Mouse (Mus musculus) kidney, postnatal 14 days (tissue): ENCODE data around the gene Zdhhc22.
A peak's percentile ranks its signal among the peaks of the same experiment; 100 is the strongest.

Experiments
- DNase-seq: peaks from one replicate; pipeline ENCODE4 v3.0.0; 2022; ENCODE audit warnings: mixed read lengths

Gene Zdhhc22

DNA sequence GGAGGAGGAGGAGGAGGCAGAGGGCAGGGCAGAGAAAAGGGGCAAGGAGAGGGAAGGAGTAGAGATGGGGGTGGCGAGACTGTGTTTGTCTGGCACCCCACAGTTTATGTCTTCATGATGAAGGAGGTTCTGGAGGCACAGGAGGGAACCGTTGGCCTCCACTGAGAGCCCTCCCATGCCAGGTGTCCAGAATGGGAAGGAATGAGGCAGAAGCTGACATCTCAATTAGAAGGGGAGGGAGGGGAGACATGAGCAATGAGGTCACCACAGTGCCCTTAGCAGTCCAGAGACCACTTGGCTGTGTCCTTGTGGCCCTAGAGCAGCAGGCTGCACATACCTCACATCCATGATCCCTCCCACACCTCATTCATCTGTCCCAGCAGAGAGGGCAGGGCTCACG is 4.5 kb upstream of the Zdhhc22 start:
- no peak for DNase-seq

DNA sequence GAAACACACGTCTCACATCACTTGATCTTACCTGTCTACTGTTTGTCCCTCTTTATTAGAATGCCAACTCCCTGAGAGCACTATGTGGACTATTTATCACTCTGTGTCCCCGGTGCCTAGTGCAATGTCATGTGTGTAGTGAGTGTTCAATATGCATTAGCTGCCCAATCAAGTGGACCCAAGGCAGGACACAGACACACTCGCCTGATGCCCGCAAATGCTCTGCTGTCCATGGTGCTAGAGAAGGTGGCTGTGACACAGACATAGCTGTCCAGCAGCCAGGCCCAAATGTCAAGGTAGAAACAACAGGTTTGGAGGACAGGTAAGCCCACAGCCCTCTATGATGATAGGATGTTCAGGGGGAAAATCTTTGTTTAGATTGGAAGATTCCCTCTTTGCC is 3.9 kb upstream of the Zdhhc22 start:
- DNase-seq = no peak

DNA sequence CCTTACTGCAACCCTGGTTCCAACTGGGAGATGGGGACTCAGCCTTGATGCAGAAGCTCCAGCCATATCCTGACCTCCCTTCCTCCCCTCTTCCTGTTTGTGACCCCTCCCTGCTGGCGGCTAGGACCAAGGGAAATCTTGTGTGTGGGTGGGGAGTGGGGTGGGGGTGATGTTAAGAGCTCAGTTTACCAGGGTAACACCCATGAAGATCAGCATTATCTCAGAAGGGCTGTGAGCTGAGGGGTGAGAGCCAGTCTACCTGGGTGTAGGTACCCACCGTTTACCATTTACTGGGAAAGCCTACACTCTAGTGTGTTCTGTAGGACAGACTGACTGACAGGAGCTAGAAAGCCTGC is 503 bp upstream of the Zdhhc22 start:
- no peak for DNase-seq

DNA sequence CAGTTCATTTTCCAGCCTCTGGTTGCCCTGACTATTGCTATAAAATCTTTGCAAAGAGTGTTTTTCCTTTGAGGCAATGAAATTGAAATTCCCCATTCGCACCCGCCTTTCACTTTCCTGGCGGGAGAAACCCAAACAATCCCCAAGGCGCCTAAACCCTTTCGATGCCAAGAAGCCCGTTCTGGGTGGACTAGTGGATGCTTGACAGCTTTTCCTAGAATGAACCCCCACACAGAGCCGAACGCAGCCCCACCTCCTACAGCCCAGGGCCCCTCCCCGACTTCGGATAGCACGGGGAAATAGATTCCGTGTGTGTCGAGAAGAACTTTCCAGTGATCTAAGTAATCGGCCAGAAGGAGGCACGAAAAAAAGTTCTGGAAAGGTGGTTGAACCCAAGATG is 852 bp downstream of the Zdhhc22 start:
- no peak for DNase-seq

DNA sequence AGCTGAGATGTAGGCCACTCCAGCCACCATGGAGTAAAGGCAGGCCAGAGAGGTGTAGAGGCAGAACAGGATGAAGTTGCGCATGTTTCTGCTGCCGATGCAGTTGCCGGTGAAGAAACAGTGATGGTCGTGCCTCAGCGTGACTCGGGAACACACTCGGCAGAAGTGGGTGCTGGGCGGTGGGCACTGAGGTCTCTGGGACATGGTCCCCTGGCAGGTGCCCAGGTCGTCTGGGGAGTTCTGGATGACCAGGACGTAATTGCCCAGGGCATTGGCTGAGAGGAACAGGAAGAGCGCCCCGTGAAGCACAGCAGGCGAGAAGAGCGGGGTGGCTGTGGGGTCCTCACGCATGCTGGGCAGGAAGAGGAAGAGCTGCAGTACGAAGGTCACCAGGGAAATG is 2.0 kb downstream of the Zdhhc22 start:
- no peak for DNase-seq

DNA sequence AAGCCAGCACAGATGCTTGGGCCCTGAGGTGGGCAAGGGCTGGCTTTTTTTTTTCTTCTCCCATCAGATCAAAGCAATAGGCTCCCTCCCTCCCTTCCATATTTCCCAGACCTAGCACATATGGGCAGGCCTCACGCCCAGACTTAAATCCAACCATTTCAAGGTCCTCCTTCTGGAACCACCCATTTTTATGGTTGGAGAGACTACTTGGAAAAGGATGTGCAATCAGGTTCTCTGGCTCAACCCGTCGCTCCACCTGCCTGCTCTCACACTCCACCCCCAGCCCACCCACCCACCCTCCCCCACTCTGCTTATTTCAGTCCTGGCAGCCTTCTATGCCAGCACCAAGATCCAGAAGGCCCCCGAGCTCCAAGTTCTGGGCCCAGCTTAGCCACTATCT is 3.7 kb downstream of the Zdhhc22 start:
- no peak for DNase-seq

DNA sequence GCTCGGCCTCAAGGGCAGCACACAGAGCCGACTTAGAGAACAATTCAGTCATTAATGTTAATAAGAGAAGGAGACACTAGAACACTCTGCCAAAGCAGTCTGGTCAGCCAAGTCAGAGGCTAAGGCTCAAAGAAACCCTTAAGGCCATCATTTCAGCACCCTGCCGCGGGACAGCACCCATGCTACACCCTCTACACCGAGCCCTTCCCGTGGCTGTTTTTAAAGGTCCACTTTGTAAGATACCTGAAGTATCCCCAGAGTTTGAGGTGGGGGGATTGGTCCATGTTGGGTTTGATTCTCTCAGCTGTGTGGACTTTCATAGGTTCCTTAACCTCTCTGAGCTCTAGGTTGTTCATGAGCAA is 6.1 kb downstream of the Zdhhc22 start:
- DNase-seq = peak; percentile 66

DNA sequence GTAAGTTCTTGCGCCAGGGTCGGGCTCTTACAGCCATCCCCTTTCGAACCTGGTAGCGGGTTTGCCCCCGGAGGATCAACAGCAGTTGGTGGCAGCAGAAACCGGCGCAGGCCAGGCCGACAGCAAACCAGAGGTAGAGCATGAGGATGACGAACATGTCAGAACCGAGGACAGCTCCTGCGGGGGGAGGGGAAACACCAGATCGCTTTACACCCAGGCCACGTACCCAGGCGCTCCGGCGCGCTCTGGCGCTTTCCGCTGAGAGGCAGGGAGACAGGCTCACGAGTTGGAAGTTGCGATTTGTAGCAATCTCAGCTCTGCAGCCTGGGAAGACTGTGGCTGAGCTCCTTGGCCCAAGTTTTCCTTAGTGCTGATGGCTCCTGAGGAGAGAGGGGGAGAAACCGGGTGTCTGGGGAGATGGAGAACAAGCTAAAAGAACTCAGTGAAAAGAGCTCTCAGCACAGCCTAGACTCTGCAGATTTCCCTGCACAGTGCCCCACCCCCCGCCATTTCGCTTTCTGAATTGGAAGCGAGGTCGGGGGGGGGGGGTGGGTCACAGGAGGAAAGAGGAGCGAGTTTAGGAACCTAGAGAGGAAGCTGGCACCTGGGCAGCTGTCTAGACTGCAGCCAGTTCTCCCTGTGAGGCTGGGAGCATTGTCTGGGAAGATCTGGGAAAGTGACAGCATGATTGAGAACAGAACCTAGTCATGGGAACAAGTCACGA is 6.6 kb downstream of the Zdhhc22 start:
- DNase-seq = peak; percentile 66

DNA sequence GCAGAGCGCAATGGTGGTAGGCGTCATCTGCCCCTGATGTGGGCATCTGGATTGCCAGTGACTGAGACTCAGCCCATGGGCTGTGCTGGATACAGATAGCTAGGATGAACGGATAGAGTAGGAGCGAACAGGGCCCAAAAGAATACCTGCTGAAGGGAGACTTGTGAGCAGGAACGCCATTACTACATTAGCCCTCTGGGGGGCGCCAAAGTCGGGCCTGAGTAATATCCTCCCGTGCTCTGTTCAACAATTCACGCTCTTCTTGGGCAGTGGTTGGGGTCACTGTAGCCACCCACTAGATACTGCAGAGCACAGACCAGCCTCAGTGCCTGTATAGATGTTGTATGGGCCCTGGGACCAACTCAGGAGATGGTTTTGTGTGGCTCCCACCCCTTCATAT is 9.1 kb downstream of the Zdhhc22 start:
- DNase-seq = no peak

DNA sequence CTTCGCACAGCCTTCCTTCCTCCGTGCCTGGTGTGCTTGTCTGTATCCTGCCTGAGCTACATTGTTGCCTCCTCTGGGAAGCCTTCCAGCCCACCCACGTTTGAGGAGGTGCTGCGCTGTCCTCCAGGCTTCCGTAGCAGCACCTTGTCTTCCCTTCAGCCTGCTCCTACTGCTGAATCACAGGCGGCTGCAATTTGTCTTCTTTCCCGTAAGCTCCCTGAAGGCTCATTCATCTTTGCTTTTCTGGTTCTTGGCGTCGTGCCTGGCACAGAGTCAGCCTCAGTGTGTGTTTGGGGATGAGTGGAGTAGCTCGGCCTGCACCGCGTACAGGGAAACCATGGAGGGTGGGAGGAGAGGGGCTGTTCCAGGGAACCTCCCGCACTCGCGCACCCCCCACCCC is 12.4 kb downstream of the Zdhhc22 start:
- peak; percentile 29 for DNase-seq

DNA sequence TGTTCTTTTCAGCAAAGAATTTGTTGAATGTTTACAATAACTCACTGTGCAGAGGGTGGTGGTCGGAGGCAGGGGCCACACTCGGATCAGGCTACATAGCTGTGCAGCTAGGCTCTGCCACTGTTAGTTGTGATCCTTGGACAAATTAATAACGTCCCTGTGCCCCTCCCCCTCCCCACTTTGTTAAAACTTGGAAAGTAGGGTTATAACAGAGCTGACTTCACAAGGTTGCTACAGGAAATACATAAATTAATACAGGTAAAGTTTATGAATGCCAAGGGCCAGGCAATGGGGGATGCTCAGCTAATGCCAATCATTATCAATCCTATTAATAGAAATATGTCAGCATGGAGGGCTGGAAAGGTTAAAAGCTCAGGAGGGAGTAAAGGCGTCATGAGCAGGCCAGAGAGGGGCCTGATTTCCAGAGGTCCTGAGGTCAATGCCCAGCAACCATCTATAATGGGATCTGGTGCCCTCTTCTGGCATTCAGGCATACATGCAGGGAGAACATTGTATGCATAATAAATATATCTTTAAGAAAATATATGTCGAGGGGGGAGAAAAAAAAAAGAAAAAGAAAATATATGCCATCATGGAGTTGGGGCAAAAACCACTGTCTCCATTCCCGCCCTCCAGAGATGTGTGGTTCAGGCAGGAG is 13.6 kb downstream of the Zdhhc22 start:
- DNase-seq = no peak

DNA sequence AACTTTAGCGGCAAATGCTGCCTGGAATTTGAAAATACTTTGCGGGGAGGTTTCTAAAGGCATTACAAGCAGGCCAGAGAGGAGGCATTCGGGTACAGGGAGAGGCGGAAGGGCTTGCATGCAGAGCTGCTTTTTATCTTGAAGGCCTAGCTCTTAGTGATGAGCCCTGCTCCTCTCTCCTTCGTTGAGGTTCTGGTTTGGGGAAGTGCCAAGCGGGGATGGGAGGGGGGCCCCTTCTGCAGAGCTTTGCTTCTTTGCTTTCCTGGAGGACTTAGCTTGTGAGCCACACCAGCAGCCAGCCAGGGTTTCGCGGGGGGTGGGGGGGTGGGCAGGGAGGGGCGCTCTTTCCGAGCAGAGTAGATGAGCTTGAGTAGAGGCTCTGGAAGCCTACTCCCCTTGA is 14.5 kb downstream of the Zdhhc22 start:
- no peak for DNase-seq

DNA sequence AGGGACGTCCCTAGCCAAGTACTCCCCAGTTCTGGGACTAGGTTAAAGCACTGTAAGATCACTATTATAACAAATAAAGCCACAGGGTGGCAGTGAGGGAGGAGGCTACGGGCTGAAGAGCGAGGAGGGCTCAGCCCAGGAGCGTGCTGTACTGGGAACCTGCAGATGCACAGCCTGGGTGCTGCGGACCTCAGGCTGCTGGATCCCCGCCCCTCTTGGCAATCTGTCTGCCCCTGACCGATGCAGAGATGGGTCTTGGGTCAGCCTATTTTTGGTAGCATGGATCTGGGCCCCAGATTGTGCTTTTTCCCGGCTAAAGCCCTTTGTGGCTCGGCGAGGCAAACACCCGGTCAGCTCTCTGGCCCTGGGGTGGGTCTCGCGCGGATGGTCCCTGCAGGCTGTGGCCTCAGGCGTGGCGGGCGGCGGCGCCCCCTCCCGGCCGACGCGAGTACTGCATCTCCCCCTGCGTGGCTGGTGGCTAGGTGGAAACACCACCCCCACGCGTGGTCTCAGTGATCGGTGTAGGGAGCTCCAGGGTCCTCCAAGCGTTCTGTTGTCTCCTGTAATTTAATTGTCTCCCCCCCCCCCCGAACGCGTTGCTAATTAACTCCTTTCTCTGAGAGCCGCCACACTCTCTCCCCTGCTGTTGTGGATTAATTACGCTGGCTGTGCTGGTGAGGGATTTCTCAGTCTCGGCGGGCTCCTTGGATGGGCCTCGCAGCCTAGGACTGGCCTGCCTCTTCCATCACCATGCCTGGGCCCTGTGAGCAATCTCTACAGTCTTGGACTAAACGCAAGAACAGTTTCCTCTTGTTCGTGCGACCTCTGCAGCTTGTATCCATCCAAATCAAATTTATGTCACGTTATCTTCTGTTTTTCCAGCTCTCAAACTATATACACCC is 15.6 kb downstream of the Zdhhc22 start:
- DNase-seq = peak; percentile 67

DNA sequence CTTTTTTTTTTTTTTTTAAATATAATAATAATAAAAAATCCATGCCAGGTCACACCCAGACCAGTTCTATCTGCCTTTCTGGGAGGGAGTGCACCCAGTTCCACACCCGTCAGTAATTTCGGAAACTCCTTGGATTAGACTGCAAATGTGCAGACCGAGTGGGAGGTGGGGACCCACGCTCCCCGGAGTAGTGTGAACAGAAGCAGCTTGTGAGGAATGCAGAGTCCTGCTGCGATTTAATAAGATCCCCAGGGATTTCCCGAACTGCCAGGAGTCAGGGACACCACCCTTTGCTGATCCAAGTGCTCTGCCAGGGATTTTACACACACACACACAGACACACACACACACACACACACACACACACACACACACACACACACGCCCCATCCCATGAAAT is 16.5 kb downstream of the Zdhhc22 start:
- no peak for DNase-seq

DNA sequence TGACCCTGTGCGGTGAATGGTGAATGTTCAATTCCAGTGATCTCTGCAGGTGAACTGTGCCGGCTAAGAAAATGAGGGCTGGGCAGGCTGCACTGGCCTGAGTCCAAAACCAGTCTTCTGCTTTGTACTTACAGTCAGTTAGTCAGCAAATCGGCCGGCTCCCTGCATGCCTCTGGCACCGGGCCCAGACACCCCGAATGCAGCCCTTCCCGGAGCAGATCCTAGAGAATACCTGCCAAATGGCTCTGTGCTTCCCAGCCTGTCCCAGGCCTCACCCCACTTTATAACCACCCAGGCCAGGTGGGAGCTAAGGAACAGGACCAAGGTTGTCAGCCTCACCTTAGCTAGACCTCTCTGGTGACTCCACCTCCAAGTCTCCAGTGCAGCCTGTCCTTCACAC is 17.0 kb downstream of the Zdhhc22 start:
- peak; percentile 91 for DNase-seq

DNA sequence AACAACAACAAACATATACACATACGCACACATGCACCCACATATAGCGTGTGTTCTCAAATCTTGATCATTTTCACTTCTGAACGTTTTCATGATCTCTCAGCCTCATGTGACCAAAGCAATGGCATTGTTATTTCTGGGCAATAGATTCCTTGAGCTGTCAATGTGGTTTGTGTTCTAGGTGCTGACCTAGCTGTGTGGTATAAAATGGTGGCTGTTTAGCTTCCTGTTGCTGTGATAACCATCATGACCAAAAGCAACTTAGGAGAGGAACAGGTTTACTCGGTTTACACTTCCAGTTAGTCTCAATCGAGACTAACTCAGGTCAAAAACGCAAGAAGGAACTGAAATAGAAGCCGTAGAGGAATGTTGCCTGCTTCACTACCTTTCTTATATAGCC is 19.1 kb downstream of the Zdhhc22 start:
- DNase-seq = no peak

DNA sequence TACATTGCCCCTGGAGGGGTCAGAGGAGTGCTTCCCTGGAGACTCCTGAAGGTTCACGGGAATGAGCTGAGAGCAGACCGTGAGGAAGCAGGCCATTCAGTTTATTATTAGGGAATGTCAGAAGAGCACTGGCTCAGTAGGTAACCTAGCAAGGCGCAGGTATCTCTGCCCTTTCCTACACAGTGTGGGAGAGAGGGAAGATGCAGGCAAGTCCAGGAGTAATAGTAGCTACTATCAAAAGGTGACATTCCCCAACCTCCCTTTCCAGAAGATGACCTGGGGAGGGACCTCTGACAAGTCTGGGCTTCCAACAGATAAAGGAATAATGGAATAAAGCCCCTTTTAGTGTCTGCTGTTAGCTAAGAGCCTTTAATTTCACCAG is 21.0 kb downstream of the Zdhhc22 start:
- no peak for DNase-seq

DNA sequence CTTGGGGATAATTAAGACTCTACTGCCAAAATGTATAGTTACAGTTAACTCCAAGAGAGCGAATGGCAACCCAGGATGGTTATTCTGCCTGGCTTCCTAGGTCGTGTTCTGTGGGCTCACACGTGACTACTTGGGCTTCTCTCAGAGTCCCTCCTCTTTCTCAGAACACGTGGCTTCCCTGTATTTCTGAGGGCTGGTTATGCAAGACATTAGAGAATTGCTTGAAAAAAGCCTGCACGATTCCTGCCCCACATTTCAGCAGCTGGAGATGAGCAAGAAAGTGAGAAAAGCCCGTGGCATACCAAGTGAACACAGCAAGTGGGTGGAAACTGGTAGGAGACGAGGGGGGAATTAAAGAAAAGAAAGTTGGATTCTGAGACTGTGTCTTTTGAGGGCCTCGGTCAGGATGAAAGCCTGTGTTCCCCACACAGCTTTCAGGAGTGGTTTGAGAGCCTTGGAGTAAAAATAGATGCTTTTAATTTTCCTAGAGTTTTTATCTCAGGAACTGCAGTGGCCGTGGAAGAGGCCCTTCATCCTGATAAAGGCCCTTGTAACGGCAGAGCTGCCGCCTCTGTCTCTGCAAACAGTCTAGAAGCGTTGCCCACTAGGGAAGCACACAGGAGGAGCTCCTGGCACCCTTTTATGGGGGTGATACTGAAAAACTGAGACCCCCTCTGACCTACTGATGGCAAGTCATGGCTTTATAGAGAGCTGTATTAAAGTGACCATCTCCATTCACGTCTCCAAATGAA is 21.6 kb downstream of the Zdhhc22 start:
- no peak for DNase-seq

DNA sequence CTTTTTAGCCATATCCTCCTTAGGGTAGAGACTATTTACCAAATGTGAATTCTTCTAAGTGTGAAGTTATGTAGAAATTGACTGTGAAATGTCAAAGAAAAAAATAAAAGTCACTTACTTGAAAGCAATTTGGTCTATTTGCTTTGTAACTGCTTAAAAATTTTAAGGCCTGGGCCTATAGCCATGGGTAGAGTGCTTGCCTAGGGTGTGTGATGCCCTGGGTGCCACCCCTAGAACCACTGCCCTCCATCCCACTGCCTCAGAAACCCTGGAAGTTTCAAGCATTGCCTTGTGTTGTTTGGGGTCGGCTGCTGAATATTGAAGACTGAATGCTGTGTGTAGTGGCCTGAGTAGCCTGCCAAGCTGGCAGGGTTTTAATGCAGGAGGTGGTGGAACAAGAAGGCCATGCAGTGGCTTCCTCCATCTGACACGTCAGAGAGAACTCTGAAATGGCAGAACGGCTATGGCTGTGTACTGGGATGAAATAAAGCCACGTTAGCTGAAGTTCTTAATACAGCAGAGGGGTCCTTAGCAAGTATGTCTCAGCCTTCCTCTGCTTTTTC is 24.9 kb downstream of the Zdhhc22 start:
- DNase-seq = no peak

DNA sequence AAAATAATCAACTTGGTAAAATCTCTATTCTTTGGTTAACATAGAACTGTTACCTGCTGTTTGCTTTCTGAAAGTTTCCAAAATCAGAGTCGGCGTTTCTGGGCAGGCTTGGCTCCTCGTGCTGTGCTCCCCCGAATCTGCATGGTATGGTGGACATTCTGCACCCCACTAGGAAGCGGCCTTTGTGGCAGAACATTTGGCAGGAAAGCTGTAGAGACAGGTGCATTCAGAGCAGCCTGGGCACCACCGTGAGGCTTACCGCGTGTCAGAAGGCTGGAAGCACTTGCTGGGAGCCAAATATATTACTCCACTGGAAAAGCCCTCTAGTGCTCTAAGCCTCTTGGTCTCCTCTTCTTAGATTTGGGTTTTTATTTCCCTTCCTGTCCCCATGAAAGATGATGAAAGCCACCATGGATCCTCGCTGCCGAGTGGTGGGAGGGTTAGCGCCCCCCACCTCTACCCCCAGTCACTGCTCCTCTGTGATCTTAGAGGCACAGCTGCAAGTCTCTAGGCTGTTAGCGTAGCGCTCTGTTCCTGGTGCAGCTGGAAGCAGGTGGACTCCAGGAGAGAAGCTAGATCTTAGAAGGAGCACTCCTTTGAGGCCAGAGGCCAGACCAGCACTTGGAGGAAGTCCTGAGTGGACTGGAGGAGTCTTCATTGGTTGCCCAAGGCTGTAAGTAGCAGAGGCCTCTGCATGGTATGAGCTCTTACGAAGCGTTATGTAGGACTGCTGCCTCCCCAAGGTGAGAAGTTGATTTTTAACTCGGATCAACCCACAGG is 25.8 kb downstream of the Zdhhc22 start:
- no peak for DNase-seq

DNA sequence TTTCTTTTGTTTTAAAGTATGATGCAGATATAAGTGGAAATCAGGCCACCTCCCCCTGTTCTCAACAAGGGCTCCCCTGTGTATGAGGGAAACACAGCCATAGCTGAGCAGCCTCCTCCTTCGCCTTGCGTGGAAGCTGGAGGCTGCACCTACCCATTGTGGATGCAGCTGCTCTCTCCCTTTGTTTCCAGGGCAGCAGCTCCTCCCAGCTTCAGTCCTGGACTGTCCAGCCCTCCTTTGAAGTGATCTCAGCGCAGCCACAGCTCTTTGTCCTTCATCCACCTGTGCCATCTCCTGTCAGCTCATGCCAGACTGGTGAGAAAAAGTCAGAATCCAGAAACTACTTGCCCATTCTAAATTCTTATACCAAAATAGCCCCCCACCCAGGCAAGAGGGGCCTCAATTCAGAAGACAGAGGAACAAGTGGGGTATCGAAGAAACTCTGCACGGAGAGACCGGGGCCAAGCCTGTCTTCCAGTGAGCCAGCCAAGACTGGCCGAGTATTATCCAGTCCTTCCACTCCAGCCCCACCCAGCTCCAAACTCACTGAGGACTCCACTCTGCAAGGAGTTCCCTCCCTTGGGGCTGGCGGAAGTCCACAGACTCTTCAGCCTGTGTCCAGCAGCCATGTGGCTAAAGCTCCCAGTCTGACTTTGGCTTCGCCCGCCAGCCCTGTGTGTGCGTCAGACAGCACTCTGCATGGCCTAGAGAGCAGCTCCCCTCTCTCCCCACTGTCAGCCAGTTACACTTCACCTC is 28.5 kb downstream of the Zdhhc22 start:
- DNase-seq = no peak
